Mouse (Mus musculus): ENCODE results near the gene Mmp23. TPM values are rescaled to one million over a fixed set of nuclear protein-coding genes. Genes with fewer than 3 reads are reported as not detected.
"Not testable (repeated sequence)": the region's sequence is repeated elsewhere in the genome, so short reads cannot be mapped to it uniquely, and the experiment has no call there.

The Mmp23 gene
- total and polyA plus RNA-seq, 2 experiments = 1.8 to 2.7 TPM

DNA sequence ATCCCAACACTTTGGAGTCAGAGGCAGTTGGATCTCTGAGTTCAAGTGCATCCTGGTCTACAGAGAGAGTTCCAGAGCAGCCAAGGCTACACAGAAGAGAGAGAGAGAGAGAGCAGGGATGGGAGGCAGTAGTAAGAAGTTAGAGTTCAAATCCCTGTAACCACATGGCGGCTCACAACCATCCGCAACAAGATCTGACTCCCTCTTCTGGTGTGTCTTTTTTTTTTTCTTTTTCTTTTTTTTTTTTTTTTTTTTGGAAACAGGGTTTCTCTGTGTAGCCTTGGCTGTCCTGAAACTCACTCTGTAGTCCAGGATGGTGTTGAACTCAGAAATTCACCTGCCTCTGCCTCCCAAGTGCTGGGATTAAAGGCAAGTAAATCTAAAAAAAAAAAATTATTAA, 18.9 kb upstream of the Mmp23 start:
- TF ChIP-seq POLR2A (IDR thresholded peaks at IDR 0.05; ENCODE audit: extremely low read depth, insufficient read depth, low read length) (no peak), CTCF (IDR thresholded peaks at IDR 0.05; ENCODE audit: low read depth, low read length) (no peak)
- 65% methylated on average over 2 of the region's 2 CpGs for WGBS
- DNase-seq (ENCODE audit: extremely low read depth, low read depth, low spot score) = no peak
- no peak overlapping the region for H3K4me3 ChIP-seq (ENCODE audit: insufficient read depth, low read depth, low read length)
- H3K79me2 ChIP-seq (ENCODE audit: control insufficient read depth, insufficient read depth, low read length) = peaks cover 6% of the 10 kb centered on the region; the same call in 1 of the 2 replicates
- no peak overlapping the region for H3K27ac ChIP-seq (replicated peaks; ENCODE audit: insufficient read depth, low read depth, low read length)
- H3K9ac ChIP-seq (ENCODE audit: low read depth, low read length) = no peak overlapping the region
- no peaks in the 10 kb centered on the region for H3K27me3 ChIP-seq (ENCODE audit: control insufficient read depth, insufficient read depth, low read length)
- H3K36me3 ChIP-seq (ENCODE audit: control insufficient read depth, insufficient read depth, low read length) = no peaks in the 10 kb centered on the region
- peaks cover 5% of the 10 kb centered on the region for H3K4me1 ChIP-seq (ENCODE audit: control insufficient read depth, insufficient read depth, low read length)

DNA sequence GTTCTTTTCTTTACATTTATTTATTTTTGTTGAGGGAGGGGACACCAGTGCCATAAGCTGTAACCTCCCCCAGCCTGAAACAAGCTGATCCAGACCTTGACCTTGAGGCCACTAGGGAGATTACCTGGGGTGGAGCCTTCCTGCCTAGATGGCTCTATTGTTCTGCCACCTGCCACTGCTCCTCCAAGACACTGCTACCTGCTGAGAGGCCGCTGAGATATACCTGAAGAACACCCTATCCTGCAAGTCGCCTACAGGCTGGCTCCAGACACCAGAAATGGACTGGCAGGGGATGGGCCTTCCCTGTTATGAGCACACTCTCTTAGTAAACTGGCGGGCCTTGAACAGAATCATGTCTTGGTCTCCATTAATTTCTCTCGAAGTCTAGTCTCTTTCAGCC, 17.1 kb upstream of the Mmp23 start:
- DNase-seq (ENCODE audit: extremely low read depth, low read depth, low spot score); H3K9ac ChIP-seq (ENCODE audit: low read depth, low read length); H3K27ac ChIP-seq (replicated peaks; ENCODE audit: insufficient read depth, low read depth, low read length); H3K4me3 ChIP-seq (ENCODE audit: insufficient read depth, low read depth, low read length); H3K79me2 ChIP-seq (ENCODE audit: control insufficient read depth, insufficient read depth, low read length); H3K36me3 ChIP-seq (ENCODE audit: control insufficient read depth, insufficient read depth, low read length); H3K27me3 ChIP-seq (ENCODE audit: control insufficient read depth, insufficient read depth, low read length); H3K4me1 ChIP-seq (ENCODE audit: control insufficient read depth, insufficient read depth, low read length): not testable (repeated sequence)
- WGBS = 90% methylated on average over 4 of the region's 4 CpGs

DNA sequence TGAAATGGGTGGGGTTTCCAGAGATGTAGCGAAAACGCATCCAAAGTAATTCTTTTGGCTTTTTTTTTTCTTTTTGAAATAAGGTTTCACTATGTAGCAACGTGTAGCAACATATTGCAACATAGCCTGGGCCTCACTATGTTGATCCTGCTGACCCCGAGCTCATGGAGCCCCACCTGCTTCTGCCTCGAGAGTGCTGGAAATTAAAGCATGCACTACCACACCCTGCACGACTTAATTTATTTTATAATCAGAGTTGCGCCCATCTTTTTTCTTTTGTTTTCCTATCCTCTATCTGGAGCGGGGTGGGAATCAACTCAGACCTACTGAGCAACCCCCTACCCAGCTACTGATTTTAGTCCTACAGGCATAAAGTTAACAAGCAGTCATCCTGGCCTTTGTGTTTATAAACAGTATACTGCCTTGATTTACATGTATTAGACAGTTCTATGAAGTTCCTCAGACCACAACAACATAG, 16.5 kb upstream of the Mmp23 start:
- H3K79me2 ChIP-seq (ENCODE audit: control insufficient read depth, insufficient read depth, low read length) = peaks cover 6% of the 10 kb centered on the region; the same call in 1 of the 2 replicates
- H3K4me1 ChIP-seq (ENCODE audit: control insufficient read depth, insufficient read depth, low read length) = peaks cover 5% of the 10 kb centered on the region
- TF ChIP-seq POLR2A (IDR thresholded peaks at IDR 0.05; ENCODE audit: extremely low read depth, insufficient read depth, low read length) (no peak), CTCF (IDR thresholded peaks at IDR 0.05; ENCODE audit: low read depth, low read length) (no peak)
- H3K9ac ChIP-seq (ENCODE audit: low read depth, low read length) = no peak overlapping the region
- DNase-seq (ENCODE audit: extremely low read depth, low read depth, low spot score) = no peak
- peak overlapping the region; percentile 69 for H3K4me3 ChIP-seq (ENCODE audit: insufficient read depth, low read depth, low read length)
- H3K27me3 ChIP-seq (ENCODE audit: control insufficient read depth, insufficient read depth, low read length) = no peaks in the 10 kb centered on the region
- no peak overlapping the region for H3K27ac ChIP-seq (replicated peaks; ENCODE audit: insufficient read depth, low read depth, low read length)
- H3K36me3 ChIP-seq (ENCODE audit: control insufficient read depth, insufficient read depth, low read length) = no peaks in the 10 kb centered on the region
- under 1% methylated on average over 8 of the region's 8 CpGs for WGBS

GRCm38 (mm10) chr4:155668689-155669597, 15.8 kb upstream of the Mmp23 start, which contains the start of gene Mib2:
Mib2 (minus strand) TSS chr4:155669198.
- H3K27ac ChIP-seq (replicated peaks; ENCODE audit: insufficient read depth, low read depth, low read length) = peak within 1 kb of the TSS; percentile 65
- peak; percentile 89 for DNase-seq (ENCODE audit: extremely low read depth, low read depth, low spot score)
- H3K36me3 ChIP-seq (ENCODE audit: control insufficient read depth, insufficient read depth, low read length) = no peaks in the 10 kb centered on the region
- H3K4me1 ChIP-seq (ENCODE audit: control insufficient read depth, insufficient read depth, low read length) = peaks cover 5% of the 10 kb centered on the region
- no peak for TF ChIP-seq CTCF (IDR thresholded peaks at IDR 0.05; ENCODE audit: low read depth, low read length)
- H3K4me3 ChIP-seq (ENCODE audit: insufficient read depth, low read depth, low read length) = peak within 1 kb of the TSS; percentile 69
- peak within 1 kb of the TSS; percentile 75 for H3K9ac ChIP-seq (ENCODE audit: low read depth, low read length)
- WGBS = under 1% methylated on average over 72 of the region's 73 CpGs
- no peaks in the 10 kb centered on the region for H3K27me3 ChIP-seq (ENCODE audit: control insufficient read depth, insufficient read depth, low read length)
- H3K79me2 ChIP-seq (ENCODE audit: control insufficient read depth, insufficient read depth, low read length) = peaks cover 6% of the 10 kb centered on the region; the same call in 1 of the 2 replicates

GRCm38 (mm10) chr4:155666903-155667302, 13.7 kb upstream of the Mmp23 start:
- H3K79me2 ChIP-seq (ENCODE audit: control insufficient read depth, insufficient read depth, low read length) = peaks cover 6% of the 10 kb centered on the region; the same call in 1 of the 2 replicates
- H3K4me3 ChIP-seq (ENCODE audit: insufficient read depth, low read depth, low read length) = no peak overlapping the region
- DNase-seq (ENCODE audit: extremely low read depth, low read depth, low spot score) = peak; percentile 36
- H3K4me1 ChIP-seq (ENCODE audit: control insufficient read depth, insufficient read depth, low read length) = peaks cover 5% of the 10 kb centered on the region
- H3K27ac ChIP-seq (replicated peaks; ENCODE audit: insufficient read depth, low read depth, low read length) = no peak overlapping the region
- H3K27me3 ChIP-seq (ENCODE audit: control insufficient read depth, insufficient read depth, low read length) = no peaks in the 10 kb centered on the region
- H3K9ac ChIP-seq (ENCODE audit: low read depth, low read length) = no peak overlapping the region
- H3K36me3 ChIP-seq (ENCODE audit: control insufficient read depth, insufficient read depth, low read length) = no peaks in the 10 kb centered on the region
- TF ChIP-seq CTCF (IDR thresholded peaks at IDR 0.05; ENCODE audit: low read depth, low read length) (no peak), POLR2A (IDR thresholded peaks at IDR 0.05; ENCODE audit: extremely low read depth, insufficient read depth, low read length) (no peak)

- Histone ChIP-seq H3K4me3 (ENCODE audit: insufficient read depth, low read depth, low read length) (no peak overlapping the region), H3K27me3 (ENCODE audit: control insufficient read depth, insufficient read depth, low read length) (no peaks in the 10 kb centered on the region), H3K9ac (ENCODE audit: low read depth, low read length) (no peak overlapping the region), H3K27ac (replicated peaks; ENCODE audit: insufficient read depth, low read depth, low read length) (no peak overlapping the region), H3K36me3 (ENCODE audit: control insufficient read depth, insufficient read depth, low read length) (no peaks in the 10 kb centered on the region; the same call in 1 of the 2 replicates), H3K4me1 (ENCODE audit: control insufficient read depth, insufficient read depth, low read length) (no peaks in the 10 kb centered on the region), H3K79me2 (ENCODE audit: control insufficient read depth, insufficient read depth, low read length) (no peaks in the 10 kb centered on the region)
- no peak for DNase-seq (ENCODE audit: extremely low read depth, low read depth, low spot score)
- TF ChIP-seq POLR2A (IDR thresholded peaks at IDR 0.05; ENCODE audit: extremely low read depth, insufficient read depth, low read length) (no peak), CTCF (IDR thresholded peaks at IDR 0.05; ENCODE audit: low read depth, low read length) (no peak)
- 73% methylated on average over 12 of the region's 12 CpGs for WGBS
Observed at GRCm38 (mm10) chr4:155660641-155661040, 7.5 kb upstream of the Mmp23 start.

Measured in liver, adult 2 months (tissue).